Comparison of ENCODE assay signal across 22 mouse cellular contexts in the genomic region with DNA sequence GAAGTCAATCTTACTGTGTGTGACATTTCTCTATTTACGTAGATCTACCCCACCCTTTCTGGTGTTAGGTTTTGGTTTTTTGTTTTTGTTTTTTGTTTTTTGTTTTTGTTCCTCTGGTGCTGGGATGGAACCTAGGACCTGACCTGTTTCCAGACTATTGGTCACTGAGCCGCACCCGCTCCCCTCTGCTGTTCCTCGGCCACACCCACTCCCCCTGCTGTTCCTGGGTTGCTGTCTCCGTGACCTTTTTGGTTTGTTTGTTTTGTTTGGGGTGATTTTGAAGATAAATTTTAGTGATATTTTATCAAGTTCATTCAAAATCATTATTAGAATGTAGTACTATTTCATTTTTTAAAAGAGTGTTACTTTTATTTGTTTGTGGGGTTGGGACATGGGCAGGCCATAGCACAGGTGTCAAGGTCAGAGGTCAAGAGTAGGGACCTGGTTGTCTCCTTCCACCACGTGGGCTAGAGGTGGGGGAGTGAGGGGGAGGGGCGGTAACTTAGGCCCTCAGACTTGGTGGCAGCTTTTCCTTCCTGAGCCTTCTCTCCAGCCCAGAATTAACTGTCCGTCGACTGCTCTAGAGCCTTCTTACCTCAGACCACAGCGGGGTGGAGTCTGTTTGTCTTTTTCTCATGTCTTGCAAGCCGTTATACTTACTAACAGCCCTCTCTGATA.
A peak's percentile ranks its signal among the peaks of the same experiment; 100 is the strongest.
DNase-seq lines count a peak whose midpoint lies in the region; TF ChIP-seq lines count a peak whose summit lies in the region.
"Had no signal": no experiment of that assay in that cellular context is flagged by ENCODE, and none has a peak within 500 bp of the region (broad histone marks: within the 10 kb centered on the region; RNA-seq: fewer than 3 reads in every experiment).

No protein-coding gene starts in this region.

- no peak overlapping the region for H3K4me3 ChIP-seq in ES-Bruce4 (ENCODE audit: low read depth, low read length)
- H3K4me3 ChIP-seq: embryonic facial prominence, embryonic 10.5 days; embryonic facial prominence, embryonic 12.5 days; forebrain, embryonic 13.5 days; forebrain, embryonic 15.5 days had no signal

- TF ChIP-seq CTCF in ES-Bruce4 (IDR thresholded peaks at IDR 0.05; ENCODE audit: low read depth, low read length): no peak

- H3K27me3 ChIP-seq in ES-Bruce4 (ENCODE audit: control insufficient read depth, insufficient read depth, low read length, poor library complexity, severe bottlenecking): no peaks in the 10 kb centered on the region
- H3K27me3 ChIP-seq: embryonic facial prominence, embryonic 12.5 days; forebrain, embryonic 13.5 days; forebrain, embryonic 15.5 days; Patski had no signal

- no peaks in the 10 kb centered on the region for H3K9me3 ChIP-seq in ES-Bruce4 (replicated peaks; ENCODE audit: control insufficient read depth, insufficient read depth, low read length, poor library complexity, severe bottlenecking)

- no peak for TF ChIP-seq POLR2A in ES-Bruce4 (IDR thresholded peaks at IDR 0.05; ENCODE audit: insufficient read depth, low read length)

- no peak overlapping the region for H3K9ac ChIP-seq in ES-Bruce4 (ENCODE audit: low read depth, poor library complexity, severe bottlenecking)
- H3K9ac ChIP-seq: embryonic facial prominence, embryonic 12.5 days; forebrain, embryonic 13.5 days; forebrain, embryonic 15.5 days; forebrain, postnatal 0 days had no signal

- H3K36me3 ChIP-seq in ES-Bruce4 (ENCODE audit: control insufficient read depth, insufficient read depth, low read length, poor library complexity, severe bottlenecking): no peaks in the 10 kb centered on the region
- H3K36me3 ChIP-seq: embryonic facial prominence, embryonic 10.5 days; embryonic facial prominence, embryonic 12.5 days; forebrain, embryonic 15.5 days; G1E had no signal

- 0 out of 2 replicates have a peak, but pooled peaks have one; percentile 70 for TF ChIP-seq EP300 in ES-Bruce4 (IDR thresholded peaks at IDR 0.05; ENCODE audit: insufficient read depth, low read depth, low read length)

- peak; percentile 82 for DNase-seq in ES-CJ7 (ENCODE audit: low read depth, low spot score)
- DNase-seq in R1 (ENCODE audit: low read depth, low spot score): peak; percentile 77
- peak; percentile 69 for DNase-seq in ZHBTc4 (ENCODE audit: low read depth, low spot score)
- no peak for DNase-seq in cerebellum, postnatal 36 days
- DNase-seq in urinary bladder, adult 2 months (ENCODE audit: low spot score): no peak
- no peak for DNase-seq in right cerebral cortex, adult 2 months (ENCODE audit: low spot score in 2 of 2)
- DNase-seq: adrenal gland, adult 2 months; adrenal gland, postnatal 10 days; adrenal gland, postnatal 25 days; cerebellum, adult 11 months; cerebellum, adult 18-20 months; cerebellum, adult 8-10 months; cerebellum, adult 9-11 months; cerebellum, postnatal 14 days; forebrain, postnatal 0 days had no signal

- H3K27ac ChIP-seq in ES-Bruce4 (ENCODE audit: insufficient read depth, low read length): no peak overlapping the region
- H3K27ac ChIP-seq: embryonic facial prominence, embryonic 10.5 days; embryonic facial prominence, embryonic 12.5 days; forebrain, embryonic 13.5 days; forebrain, embryonic 15.5 days had no signal

- H3K4me1 ChIP-seq in ES-Bruce4 (ENCODE audit: control insufficient read depth, insufficient read depth, low read length): no peaks in the 10 kb centered on the region
- H3K4me1 ChIP-seq: embryonic facial prominence, embryonic 10.5 days; embryonic facial prominence, embryonic 12.5 days; forebrain, embryonic 13.5 days; forebrain, embryonic 15.5 days had no signal

Comparison
In these comparisons a context has a peak if more than half of its experiments do, and no peak if none do; other contexts are left out.
1. DNase-seq: peak in ES-CJ7 (single experiment), R1 (single experiment) and ZHBTc4 (single experiment); none in cerebellum, postnatal 36 days (0 of 2), urinary bladder, adult 2 months (single experiment) and right cerebral cortex, adult 2 months (0 of 2).